Mouse (Mus musculus): ENCODE measurements around the gene Casc4. TPM values are rescaled to one million over a fixed set of nuclear protein-coding genes. Genes with fewer than 3 reads are reported as not detected.
"Not testable (repeated sequence)": the region's sequence is repeated elsewhere in the genome, so short reads cannot be mapped to it uniquely, and the experiment has no call there.

The Casc4 gene
- total RNA-seq, 4 experiments from 2014 or later, result 90.4 to 95.9 (median 92.5) TPM

DNA sequence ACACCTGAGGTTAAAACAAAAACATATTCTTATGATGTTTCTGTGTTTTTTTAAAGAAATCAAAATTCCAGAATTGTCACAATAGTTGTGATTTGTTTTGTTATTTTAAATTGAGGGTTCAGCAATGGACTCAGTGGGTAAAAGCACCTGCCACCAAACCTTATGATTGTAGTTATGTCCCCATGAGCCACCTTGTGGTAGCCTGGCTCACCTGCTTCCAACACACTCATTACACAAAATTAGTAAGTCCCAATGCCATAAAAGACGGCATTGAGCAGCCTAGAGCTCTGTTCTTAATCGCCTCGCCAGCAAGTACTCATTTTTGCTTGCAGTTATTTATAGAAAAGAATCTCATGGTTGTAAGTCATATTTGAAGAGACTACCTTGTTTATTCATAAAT lies 43.2 kb downstream of the Casc4 start:
- no peak for DNase-seq (ENCODE audit: low spot score in 2 of 2)

DNA sequence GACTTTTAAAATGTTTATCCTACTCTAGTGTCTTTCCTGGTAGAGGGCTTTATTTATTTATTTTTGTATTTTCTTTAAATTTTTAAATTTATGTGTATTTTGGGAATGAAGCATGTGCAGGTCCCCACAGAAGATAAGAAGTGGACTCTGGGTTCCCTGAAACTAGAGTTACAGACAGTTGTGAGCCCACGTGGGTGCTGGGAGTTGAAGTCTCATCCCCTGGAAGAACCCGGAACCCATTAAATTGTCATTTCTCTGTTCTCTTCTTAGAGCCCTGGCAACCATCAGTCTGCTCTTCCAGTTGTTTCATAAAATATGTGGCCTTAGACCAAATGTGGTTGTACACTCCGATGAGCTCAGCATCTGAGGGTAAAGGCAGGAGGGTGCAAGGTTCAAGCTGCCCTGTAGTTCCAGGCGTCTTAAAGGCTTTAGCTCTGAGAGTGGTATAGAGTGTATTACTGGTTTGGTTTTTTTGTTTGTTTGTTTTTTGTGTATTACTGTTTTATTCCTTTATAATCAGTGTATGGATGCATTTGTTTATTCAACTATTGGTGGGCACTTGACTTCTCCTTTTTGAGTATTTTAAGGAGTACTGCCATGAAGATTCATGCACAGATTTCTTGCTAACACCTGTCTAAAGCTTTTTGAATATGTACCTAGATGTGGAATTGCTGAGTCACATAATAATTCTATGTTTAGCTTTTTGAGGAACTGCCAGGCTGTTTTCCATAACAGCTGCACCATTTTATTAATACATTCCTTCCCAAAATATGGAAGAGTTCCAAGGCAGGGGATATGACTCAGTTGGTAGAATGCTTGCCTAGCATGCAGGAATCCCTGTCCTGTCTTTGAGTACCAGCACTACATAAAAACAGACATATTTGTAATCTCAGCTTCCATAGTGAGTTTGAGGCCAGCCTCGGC lies 49.5 kb downstream of the Casc4 start:
- peak in 1 of 2 experiments; percentile 14 for DNase-seq (ENCODE audit: low spot score in 2 of 2)

DNA sequence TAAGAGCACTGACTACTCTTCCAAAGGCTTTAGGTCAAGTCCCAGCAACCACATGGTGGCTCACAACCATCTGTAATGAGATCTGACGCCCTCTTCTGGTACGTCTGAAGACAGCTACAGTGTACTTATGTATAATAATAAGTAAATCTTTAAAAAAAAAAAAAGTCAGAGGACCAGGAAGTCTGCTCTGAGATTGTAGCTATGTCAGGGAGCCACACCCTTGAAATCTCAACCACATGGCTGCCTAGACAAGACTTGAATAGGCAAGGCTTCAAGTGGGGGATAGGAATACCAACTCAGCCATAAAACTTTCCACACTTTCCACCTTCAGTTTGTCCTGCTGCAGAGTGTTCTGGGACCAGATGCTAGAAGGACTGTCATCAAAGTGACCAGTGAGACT lies 70.9 kb downstream of the Casc4 start:
- not testable (repeated sequence) for DNase-seq (ENCODE audit: low spot score in 2 of 2)

DNA sequence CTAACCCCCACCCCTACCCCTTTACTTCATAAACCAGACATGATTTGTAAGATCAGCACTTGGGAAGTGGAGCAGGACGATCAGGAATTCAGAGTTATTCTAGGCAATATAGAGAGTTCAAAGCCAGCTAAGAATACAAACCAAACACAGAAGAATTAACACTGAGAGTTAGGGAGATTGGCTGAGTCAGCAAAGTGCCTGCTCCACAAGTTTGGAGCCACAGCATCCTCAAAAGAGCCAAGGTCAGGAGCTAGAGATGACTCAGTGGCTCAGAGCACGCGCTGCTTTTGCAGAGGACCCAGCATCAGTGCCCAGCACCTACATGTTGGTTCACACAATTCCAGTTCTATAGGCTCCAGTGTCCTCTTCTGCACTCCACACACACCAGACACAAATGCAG lies 76.6 kb downstream of the Casc4 start:
- no peak for DNase-seq (ENCODE audit: low spot score in 2 of 2)

DNA sequence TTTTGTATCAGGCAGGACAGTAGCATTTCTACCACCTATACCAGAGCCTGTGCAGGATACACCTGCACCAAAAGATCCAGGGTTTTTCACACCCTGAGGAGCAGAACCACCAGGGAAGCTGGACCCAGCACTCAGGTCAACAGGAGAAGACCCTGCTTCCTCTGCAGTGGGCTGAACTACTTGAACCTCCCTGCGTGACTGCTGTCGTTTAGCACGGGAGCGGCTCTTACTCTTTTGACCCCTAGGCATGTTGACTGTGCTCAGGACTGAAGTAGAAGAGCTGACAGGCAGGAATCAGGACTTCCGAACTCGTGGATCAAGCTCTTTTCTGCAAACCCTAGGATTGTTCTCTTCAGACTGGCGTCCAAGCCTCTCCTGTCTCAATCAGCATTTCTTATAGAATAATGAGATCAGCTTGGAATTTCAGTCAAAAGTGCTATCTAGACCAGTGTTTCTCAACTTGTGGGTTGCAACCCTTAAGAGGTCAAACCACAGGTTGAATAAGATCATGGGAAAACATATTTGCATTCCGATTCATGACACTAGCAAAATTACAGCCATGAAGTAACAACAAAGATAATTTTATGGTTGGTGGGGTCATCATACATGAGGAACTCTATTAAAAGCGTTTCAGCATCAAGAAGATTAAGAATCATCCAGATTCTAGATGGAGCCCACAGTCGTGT lies 88.3 kb downstream of the Casc4 start:
- DNase-seq (ENCODE audit: low spot score in 2 of 2), result no peak

DNA sequence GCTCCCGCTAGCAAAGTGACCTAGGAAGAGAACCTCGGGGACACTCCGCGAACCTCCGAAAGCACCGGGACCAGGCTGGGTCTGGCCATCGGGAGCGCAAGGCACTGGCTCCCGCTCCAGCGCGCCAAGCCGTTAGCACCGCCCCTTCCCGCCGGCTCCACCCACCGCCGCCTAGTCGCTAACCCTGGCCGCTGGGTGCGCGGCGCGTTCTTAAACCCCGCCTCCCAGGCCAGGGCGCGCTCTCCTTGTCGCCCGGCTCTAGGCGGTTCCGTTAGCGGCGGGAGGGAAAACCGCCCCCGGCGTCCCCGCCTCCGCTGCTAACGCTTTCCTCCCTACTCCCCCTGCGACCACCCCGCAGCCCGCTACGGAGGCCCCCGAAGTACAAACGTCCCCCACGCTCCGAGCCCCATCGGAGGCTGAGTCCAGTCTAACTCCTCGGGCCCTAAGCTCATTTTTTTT lies 89.0 kb downstream of the Casc4 start, which contains the start of the genes Ctdspl2 and Mageb3:
TSS of gene Ctdspl2 (plus strand) at position 237 of the 459 bp plus-strand sequence.
TSS of gene Mageb3 (minus strand) at position 328 of the 459 bp plus-strand sequence.
- peak; percentile 90 to 91 for DNase-seq (ENCODE audit: low spot score in 2 of 2)

DNA sequence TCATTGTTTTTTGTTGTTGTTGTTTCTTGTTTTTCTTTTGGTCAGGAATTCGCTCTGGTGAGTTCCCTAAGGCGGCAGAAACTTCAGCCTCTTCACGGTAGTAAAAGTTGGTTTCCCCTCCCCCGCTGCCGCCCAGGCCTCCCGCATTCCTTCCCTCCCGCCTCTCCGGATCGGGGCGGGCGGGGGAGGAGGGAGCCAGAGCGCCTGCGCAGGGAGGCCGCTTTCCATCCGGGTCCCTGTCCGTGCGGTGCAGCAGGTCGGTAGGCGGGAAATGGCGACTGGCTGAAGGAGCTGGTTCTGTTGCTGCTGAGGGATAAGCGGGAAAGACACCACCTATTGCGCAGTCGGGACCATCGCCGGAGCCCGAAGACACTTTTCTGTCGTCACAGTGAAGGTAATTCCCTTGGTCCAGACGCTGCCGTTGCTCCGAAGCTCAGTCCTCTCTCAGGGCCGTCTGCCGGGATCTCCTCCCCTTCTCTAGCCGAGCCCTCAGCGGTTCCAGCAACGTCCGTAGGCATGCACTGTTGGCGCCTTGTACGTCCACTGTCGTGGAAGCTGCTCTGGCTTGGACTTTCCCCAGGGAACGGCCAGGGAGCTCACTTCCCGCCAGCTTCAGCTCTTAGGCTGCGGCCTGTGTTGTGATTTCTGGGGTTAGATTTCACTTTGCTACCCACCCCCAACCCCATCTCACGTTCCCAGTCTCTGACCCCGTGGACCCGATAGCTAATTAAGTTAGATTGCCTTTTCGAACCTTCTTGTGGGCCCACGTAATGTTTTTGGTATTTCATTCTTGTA lies 89.7 kb downstream of the Casc4 start:
- DNase-seq (ENCODE audit: low spot score in 2 of 2), result peak; percentile 92 to 94

DNA sequence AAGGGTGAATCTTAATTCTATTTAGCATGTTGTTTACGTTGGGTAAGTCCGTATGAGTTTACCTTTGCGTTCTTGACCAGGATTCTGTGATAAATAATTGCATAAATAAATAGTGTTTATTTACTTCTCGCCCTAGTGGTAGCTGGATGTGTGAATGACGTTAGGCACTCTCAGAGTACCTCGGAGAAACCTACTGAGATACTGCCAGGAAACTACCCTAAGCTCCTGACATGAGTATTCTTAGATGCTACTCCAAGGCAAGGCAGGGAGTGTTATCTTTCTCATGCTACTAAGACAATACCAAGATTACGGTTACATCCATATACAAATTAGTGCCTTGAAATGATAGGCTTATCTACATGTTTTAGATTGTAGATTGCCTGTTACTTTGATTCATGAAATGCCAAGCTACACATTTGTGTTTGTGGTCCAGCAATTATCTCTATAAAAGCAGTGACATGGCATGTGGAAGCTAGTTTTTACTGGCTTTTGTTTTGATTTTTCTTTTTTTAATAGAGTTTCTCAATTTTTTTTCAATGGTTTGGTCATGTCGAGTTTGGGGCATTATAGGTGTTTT lies 90.5 kb downstream of the Casc4 start:
- DNase-seq (ENCODE audit: low spot score in 2 of 2), result no peak

Other genes with a start within 250 kb of the Casc4 start
- gene Frmd5, start 59.9 kb upstream of the Casc4 start, total RNA-seq (2022), result 10 to 100 TPM; 32.5 to 38.7 (median 38.0) TPM
- gene Ctdspl2, start 89.0 kb downstream of the Casc4 start, total RNA-seq (2022), result 10 to 100 TPM; 28.5 to 37.2 (median 34.1) TPM
- gene Mageb3, start 89.1 kb downstream of the Casc4 start, total RNA-seq (2022), result under 1 TPM in 3 of 4 experiments, not detected in 1; 0.23 to 0.57 (median 0.35) TPM
- 10 to 100 TPM; 18.1 to 21.9 (median 18.7) TPM for gene Eif3j1, start 161.6 kb downstream of the Casc4 start, total RNA-seq (2022)